Mouse (Mus musculus): ENCODE data around the gene A730061H03Rik.

GRCm38 (mm10) chr14:55571760-55572159 lies 11.6 kb upstream of the A730061H03Rik start:
- TF ChIP-seq CTCF (IDR thresholded peaks at IDR 0.05; ENCODE audit: borderline replicate concordance, insufficient read depth, low read length) (no peak), POLR2A (IDR thresholded peaks at IDR 0.05; ENCODE audit: low read depth, low read length) (no peak)

All from embryonic fibroblast, embryonic 13.5 days (primary cell).